Mouse (Mus musculus): ENCODE results near the gene Tmem206.

DNA sequence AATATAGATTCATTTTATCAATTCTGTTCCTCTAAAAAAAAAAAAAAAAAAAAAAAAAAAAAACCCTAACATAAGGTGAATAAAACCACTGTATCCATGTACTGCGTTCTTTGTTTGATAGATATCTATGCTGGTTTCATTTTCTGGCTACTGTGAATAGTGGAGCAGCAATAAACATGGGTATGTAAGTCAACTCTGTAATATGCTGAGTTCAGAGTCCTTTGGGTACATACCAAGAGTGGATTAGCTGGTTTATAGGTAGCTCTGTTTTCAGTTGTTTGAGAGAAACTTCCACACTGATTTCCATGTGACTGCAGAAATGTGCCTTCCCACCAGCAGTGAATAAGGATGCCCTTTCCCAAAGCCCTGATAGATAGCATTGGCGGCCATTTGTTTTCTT lies 52.4 kb downstream of the Tmem206 start:
- no peak for TF ChIP-seq CTCF (IDR thresholded peaks at IDR 0.05; ENCODE audit: insufficient read depth, low read depth, low read length)
- TF ChIP-seq POLR2A (IDR thresholded peaks at IDR 0.05; ENCODE audit: insufficient read depth, low read depth, low read length), result no peak

All from olfactory bulb, adult 2 months (tissue).